12 mouse cellular contexts compared by ENCODE assay signal in the genomic region with DNA sequence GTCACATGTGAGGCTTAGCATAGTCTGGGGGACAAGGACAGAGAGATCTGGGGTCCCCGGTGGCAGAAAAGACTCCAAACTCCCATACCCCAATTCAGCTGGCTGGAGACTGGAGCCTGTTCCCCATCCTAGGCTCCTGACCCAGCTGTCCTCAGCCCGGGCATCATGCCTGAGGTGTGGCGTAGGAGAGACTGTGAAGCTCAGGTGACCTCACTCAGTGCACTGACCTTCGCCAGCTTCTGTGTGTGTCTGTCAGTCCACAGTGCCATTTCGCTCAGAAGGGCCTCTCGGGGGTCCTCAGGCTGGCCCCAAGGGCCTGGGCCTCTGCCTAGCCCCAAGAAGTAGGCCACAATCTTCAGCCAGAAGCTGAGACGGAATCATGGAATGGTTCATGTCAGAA. TPM values are rescaled to one million over a fixed set of nuclear protein-coding genes. Genes with fewer than 3 reads are reported as not detected.
DNase-seq lines count a peak whose midpoint lies in the region; TF ChIP-seq lines count a peak whose summit lies in the region.
"Had no signal": no experiment of that assay in that cellular context is flagged by ENCODE, and none has a peak within 500 bp of the region (broad histone marks: within the 10 kb centered on the region; RNA-seq: fewer than 3 reads in every experiment).

No protein-coding gene starts in this region.

- H3K36me3 ChIP-seq in E14TG2a.4 (ENCODE audit: insufficient read depth, low read length): peaks cover 49% of the 10 kb centered on the region
- peaks cover 36% of the 10 kb centered on the region for H3K36me3 ChIP-seq in forebrain, embryonic 10.5 days (replicated peaks)
- H3K36me3 ChIP-seq in heart, embryonic 10.5 days: peaks cover 19% of the 10 kb centered on the region
- peaks cover 40% of the 10 kb centered on the region for H3K36me3 ChIP-seq in midbrain, embryonic 10.5 days

- intact Hi-C loops in left cerebral cortex, postnatal 4 days (cut with DNase I): no loop called here

- H3K9me3 ChIP-seq in E14TG2a.4 (ENCODE audit: low read length): no peaks in the 10 kb centered on the region
- no peaks in the 10 kb centered on the region for H3K9me3 ChIP-seq in forebrain, embryonic 10.5 days
- H3K9me3 ChIP-seq in heart, embryonic 10.5 days: no peaks in the 10 kb centered on the region
- no peaks in the 10 kb centered on the region for H3K9me3 ChIP-seq in midbrain, embryonic 10.5 days (replicated peaks)
- H3K9me3 ChIP-seq: stomach, embryonic 15.5 days had no signal

- peak overlapping the region; percentile 27; the same call in 1 of the 2 replicates for H3K27ac ChIP-seq in forebrain, embryonic 10.5 days
- peak overlapping the region; percentile 98 for H3K27ac ChIP-seq in heart, embryonic 10.5 days
- peak overlapping the region; percentile 78 for H3K27ac ChIP-seq in midbrain, embryonic 10.5 days (replicated peaks)
- H3K27ac ChIP-seq: stomach, embryonic 15.5 days had no signal

- no peak for TF ChIP-seq CTCF in E14TG2a.4 (conservative IDR thresholded peaks at IDR 0.05; ENCODE audit: low read length)

- no peak for DNase-seq in forebrain, embryonic 10.5 days (ENCODE audit: extremely low spot score, low spot score)
- DNase-seq in heart, embryonic 10.5 days (ENCODE audit: low spot score): no peak
- no peak for DNase-seq in midbrain, embryonic 10.5 days (ENCODE audit: low spot score)
- no peak for DNase-seq in thymus, postnatal 0 days (ENCODE audit: low spot score)
- DNase-seq in left cerebral cortex, postnatal 4 days: no peak
- no peak for DNase-seq in urinary bladder, postnatal 10 days (ENCODE audit: low spot score)
- no peak for DNase-seq in ovary, adult 18-20 months (ENCODE audit: low spot score)
- DNase-seq: kidney, postnatal 36 days had no signal

- H3K4me1 ChIP-seq in E14TG2a.4 (replicated peaks; ENCODE audit: low read depth, low read length): peaks cover 80% of the 10 kb centered on the region
- peaks cover 70% of the 10 kb centered on the region for H3K4me1 ChIP-seq in forebrain, embryonic 10.5 days
- H3K4me1 ChIP-seq in heart, embryonic 10.5 days: peaks cover 64% of the 10 kb centered on the region
- peaks cover 71% of the 10 kb centered on the region for H3K4me1 ChIP-seq in midbrain, embryonic 10.5 days

- H3K4me3 ChIP-seq in E14TG2a.4 (replicated peaks; ENCODE audit: low read length): 0 out of 2 replicates have a peak overlapping the region, but pooled peaks have one; percentile 4
- peak overlapping the region; percentile 22; the same call in 1 of the 2 replicates for H3K4me3 ChIP-seq in forebrain, embryonic 10.5 days
- H3K4me3 ChIP-seq in heart, embryonic 10.5 days: no peak overlapping the region
- 0 out of 2 replicates have a peak overlapping the region, but pooled peaks have one; percentile 31 for H3K4me3 ChIP-seq in midbrain, embryonic 10.5 days
- H3K4me3 ChIP-seq: erythroblast, embryonic 14.5 days; stomach, embryonic 15.5 days had no signal

- WGBS in forebrain, embryonic 10.5 days: 87% methylated on average over 7 of the region's 7 CpGs
- 83% methylated on average over 7 of the region's 7 CpGs for WGBS in heart, embryonic 10.5 days
- 88% methylated on average over 7 of the region's 7 CpGs for WGBS in midbrain, embryonic 10.5 days

- H3K27me3 ChIP-seq in E14TG2a.4 (ENCODE audit: insufficient read depth, low read length): peaks cover 7% of the 10 kb centered on the region
- peaks cover 12% of the 10 kb centered on the region for H3K27me3 ChIP-seq in forebrain, embryonic 10.5 days (ENCODE audit: poor library complexity, severe bottlenecking)
- H3K27me3 ChIP-seq in heart, embryonic 10.5 days (ENCODE audit: insufficient read depth, poor library complexity, severe bottlenecking): peaks cover 11% of the 10 kb centered on the region
- peaks cover 11% of the 10 kb centered on the region for H3K27me3 ChIP-seq in midbrain, embryonic 10.5 days (ENCODE audit: low read depth, poor library complexity, severe bottlenecking)

RNA-seq across cellular contexts. Expression of a gene that starts 2.9 kb away (rescaled TPM):
- polyA plus RNA-seq in forebrain, embryonic 10.5 days (2016; fragmentation: Nextera tagmentation; extraction: Ambion mirVana): 11.5 and 16.2 TPM in 2 replicates
- polyA plus RNA-seq in heart, embryonic 10.5 days (2016; fragmentation: Nextera tagmentation; extraction: Ambion mirVana): 11.4 and 12.3 TPM in 2 replicates
- 14.9 and 22.6 TPM in 2 replicates for polyA plus RNA-seq in midbrain, embryonic 10.5 days (2016; fragmentation: Nextera tagmentation; extraction: Ambion mirVana)
- polyA plus RNA-seq in thymus, postnatal 0 days (2015; fragmentation: Nextera tagmentation; extraction: Ambion mirVana): 2.8 and 3.3 TPM in 2 replicates
- 100 to 1,000 TPM; 152 to 156 TPM for total RNA-seq in left cerebral cortex, postnatal 4 days (2021)
- polyA plus RNA-seq: erythroblast, embryonic 14.5 days had no signal

RNA-seq across cellular contexts. Expression of a gene that starts 16.8 kb away (rescaled TPM):
- 0.27 and 0.52 TPM in 2 replicates for polyA plus RNA-seq in forebrain, embryonic 10.5 days (2016; fragmentation: Nextera tagmentation; extraction: Ambion mirVana)
- 0.25 and 0.70 TPM in 2 replicates for polyA plus RNA-seq in heart, embryonic 10.5 days (2016; fragmentation: Nextera tagmentation; extraction: Ambion mirVana)
- polyA plus RNA-seq in midbrain, embryonic 10.5 days (2016; fragmentation: Nextera tagmentation; extraction: Ambion mirVana): 0.47 and 0.59 TPM in 2 replicates
- 0.38 and 0.40 TPM in 2 replicates for polyA plus RNA-seq in thymus, postnatal 0 days (2015; fragmentation: Nextera tagmentation; extraction: Ambion mirVana)
- total RNA-seq in left cerebral cortex, postnatal 4 days (2021): not detected
- total RNA-seq: monocyte, adult 5-6 weeks had no signal
- polyA plus RNA-seq: erythroblast, embryonic 14.5 days had no signal

RNA-seq across cellular contexts. Expression of a gene that starts 36.1 kb away (rescaled TPM):
- 0.33 and 0.51 TPM in 2 replicates for polyA plus RNA-seq in forebrain, embryonic 10.5 days (2016; fragmentation: Nextera tagmentation; extraction: Ambion mirVana)
- 1.5 and 2.8 TPM in 2 replicates for polyA plus RNA-seq in heart, embryonic 10.5 days (2016; fragmentation: Nextera tagmentation; extraction: Ambion mirVana)
- polyA plus RNA-seq in midbrain, embryonic 10.5 days (2016; fragmentation: Nextera tagmentation; extraction: Ambion mirVana): 1.6 and 2.1 TPM in 2 replicates
- 0.12 and 0.39 TPM in 2 replicates for polyA plus RNA-seq in thymus, postnatal 0 days (2015; fragmentation: Nextera tagmentation; extraction: Ambion mirVana)
- 100 to 1,000 TPM; 156 to 162 TPM for total RNA-seq in left cerebral cortex, postnatal 4 days (2021)
- total RNA-seq: monocyte, adult 5-6 weeks had no signal
- polyA plus RNA-seq: erythroblast, embryonic 14.5 days had no signal

RNA-seq across cellular contexts. Expression of a gene that starts 47.7 kb away (rescaled TPM):
- polyA plus RNA-seq in forebrain, embryonic 10.5 days (2016; fragmentation: Nextera tagmentation; extraction: Ambion mirVana): 655 and 667 TPM in 2 replicates
- polyA plus RNA-seq in heart, embryonic 10.5 days (2016; fragmentation: Nextera tagmentation; extraction: Ambion mirVana): 588 and 628 TPM in 2 replicates
- polyA plus RNA-seq in midbrain, embryonic 10.5 days (2016; fragmentation: Nextera tagmentation; extraction: Ambion mirVana): 656 and 674 TPM in 2 replicates
- 371 and 396 TPM in 2 replicates for polyA plus RNA-seq in thymus, postnatal 0 days (2015; fragmentation: Nextera tagmentation; extraction: Ambion mirVana)
- 100 to 1,000 TPM; 244 to 265 TPM for total RNA-seq in left cerebral cortex, postnatal 4 days (2021)

RNA-seq across cellular contexts. Expression of a gene that starts 57.7 kb away (rescaled TPM):
- 23.1 and 27.3 TPM in 2 replicates for polyA plus RNA-seq in forebrain, embryonic 10.5 days (2016; fragmentation: Nextera tagmentation; extraction: Ambion mirVana)
- 13.9 and 18.0 TPM in 2 replicates for polyA plus RNA-seq in heart, embryonic 10.5 days (2016; fragmentation: Nextera tagmentation; extraction: Ambion mirVana)
- polyA plus RNA-seq in midbrain, embryonic 10.5 days (2016; fragmentation: Nextera tagmentation; extraction: Ambion mirVana): 25.0 and 27.2 TPM in 2 replicates
- 20.1 and 23.9 TPM in 2 replicates for polyA plus RNA-seq in thymus, postnatal 0 days (2015; fragmentation: Nextera tagmentation; extraction: Ambion mirVana)
- 10 to 100 TPM; 15.7 to 16.8 TPM for total RNA-seq in left cerebral cortex, postnatal 4 days (2021)

Comparison
In these comparisons a context has a peak if more than half of its experiments do, and no peak if none do; other contexts are left out.
1. H3K27ac ChIP-seq: peak in every context shown above with its lines; median percentile 98 in heart, embryonic 10.5 days; 78 in midbrain, embryonic 10.5 days; 27 in forebrain, embryonic 10.5 days.